Mouse (Mus musculus) left cerebral cortex, adult 11 months (tissue): ENCODE data around the gene Mnat1.

ENCODE experiments used
- DNase-seq: peaks from one replicate; pipeline ENCODE4 v3.0.0; 2022; ENCODE audit warnings: low spot score

The Mnat1 gene

GRCm38 (mm10) chr12:73231552-73231951 lies 108.0 kb downstream of the Mnat1 start:
- no peak for DNase-seq

- DNase-seq: no peak
Measured at GRCm38 (mm10) chr12:73232586-73232985, 109.1 kb downstream of the Mnat1 start.

- DNase-seq: peak; percentile 47
Measured at GRCm38 (mm10) chr12:73241960-73242359, 118.4 kb downstream of the Mnat1 start.

GRCm38 (mm10) chr12:73245687-73246086 lies 122.2 kb downstream of the Mnat1 start:
- DNase-seq: no peak

GRCm38 (mm10) chr12:73255006-73255405 lies 131.5 kb downstream of the Mnat1 start:
- no peak for DNase-seq

- no peak for DNase-seq
Measured at GRCm38 (mm10) chr12:73259269-73259668, 135.8 kb downstream of the Mnat1 start.

GRCm38 (mm10) chr12:73260339-73260738 lies 136.8 kb downstream of the Mnat1 start:
- DNase-seq: no peak

- DNase-seq: no peak
Measured at GRCm38 (mm10) chr12:73265381-73265978, 142.0 kb downstream of the Mnat1 start.

- DNase-seq: no peak
Measured at GRCm38 (mm10) chr12:73266597-73266996, 143.1 kb downstream of the Mnat1 start.

GRCm38 (mm10) chr12:73268497-73268896 lies 145.0 kb downstream of the Mnat1 start:
- no peak for DNase-seq

GRCm38 (mm10) chr12:73269531-73269930 lies 146.0 kb downstream of the Mnat1 start:
- no peak for DNase-seq

- no peak for DNase-seq
Measured at GRCm38 (mm10) chr12:73269933-73270332, 146.4 kb downstream of the Mnat1 start.

GRCm38 (mm10) chr12:73274921-73275320 lies 151.4 kb downstream of the Mnat1 start:
- no peak for DNase-seq

- DNase-seq: peak; percentile 91
Measured at GRCm38 (mm10) chr12:73286287-73287092, 163.0 kb downstream of the Mnat1 start, which contains the start of the genes Trmt5 and Slc38a6. Gene Trmt5 (minus strand): TSS chr12:73286710. Gene Slc38a6 (plus strand): TSS chr12:73286779.

- DNase-seq: no peak
Measured at GRCm38 (mm10) chr12:73287609-73288008, 164.1 kb downstream of the Mnat1 start.

- no peak for DNase-seq
Measured at GRCm38 (mm10) chr12:73288626-73289025, 165.1 kb downstream of the Mnat1 start.

GRCm38 (mm10) chr12:73294884-73295283 lies 171.4 kb downstream of the Mnat1 start:
- no peak for DNase-seq

GRCm38 (mm10) chr12:73295505-73296140 lies 172.1 kb downstream of the Mnat1 start:
- no peak for DNase-seq

- no peak for DNase-seq
Measured at GRCm38 (mm10) chr12:73298621-73299020, 175.1 kb downstream of the Mnat1 start.

- no peak for DNase-seq
Measured at GRCm38 (mm10) chr12:73300531-73300930, 177.0 kb downstream of the Mnat1 start.

- no peak for DNase-seq
Measured at GRCm38 (mm10) chr12:73304636-73305035, 181.1 kb downstream of the Mnat1 start.

- DNase-seq: no peak
Measured at GRCm38 (mm10) chr12:73307750-73308149, 184.2 kb downstream of the Mnat1 start.

- no peak for DNase-seq
Measured at GRCm38 (mm10) chr12:73308711-73309110, 185.2 kb downstream of the Mnat1 start.
